Mouse (Mus musculus) right cerebral cortex, postnatal 14 days (tissue): Measurements from ENCODE around the gene Plcb3.
"Not testable (repeated sequence)": the region's sequence is repeated elsewhere in the genome, so short reads cannot be mapped to it uniquely, and the experiment has no call there.

Experiments used
- DNase-seq: peaks from one replicate; pipeline ENCODE4 v3.0.0; 2022

Gene Plcb3

GRCm38 (mm10) chr19:6975537-6976521 lies at the start of gene Plcb3:
TSS of gene Plcb3 (minus strand) at chr19:6976470.
- peak; percentile 58 for DNase-seq

GRCm38 (mm10) chr19:7020224-7020641 lies 44.0 kb upstream of the Plcb3 start:
- DNase-seq, result no peak

GRCm38 (mm10) chr19:7019191-7019590 lies 42.9 kb upstream of the Plcb3 start, which contains the start of gene Fermt3:
TSS of gene Fermt3 (minus strand) at chr19:7019469.
- DNase-seq, result peak; percentile 33

GRCm38 (mm10) chr19:7018546-7018945 lies 42.3 kb upstream of the Plcb3 start:
- no peak for DNase-seq

GRCm38 (mm10) chr19:7017541-7018457 lies 41.5 kb upstream of the Plcb3 start:
- DNase-seq, result no peak

GRCm38 (mm10) chr19:7014481-7015135 lies 38.3 kb upstream of the Plcb3 start:
- no peak for DNase-seq

GRCm38 (mm10) chr19:7013984-7014383 lies 37.7 kb upstream of the Plcb3 start:
- DNase-seq, result no peak

GRCm38 (mm10) chr19:7012426-7012825 lies 36.2 kb upstream of the Plcb3 start:
- no peak for DNase-seq

- DNase-seq, result no peak
These were observed 30.8 kb upstream of the Plcb3 start for GRCm38 (mm10) chr19:7006892-7007593.

- no peak for DNase-seq
These were observed 23.2 kb upstream of the Plcb3 start for GRCm38 (mm10) chr19:6999360-7000063.

- no peak for DNase-seq
These were observed 21.5 kb upstream of the Plcb3 start for GRCm38 (mm10) chr19:6997721-6998290.

- DNase-seq, result peak; percentile 72
These were observed 19.7 kb upstream of the Plcb3 start, which contains the start of the genes Nudt22 and Trpt1 for GRCm38 (mm10) chr19:6996006-6996405. TSS of gene Nudt22 (minus strand) at chr19:6996117. TSS of gene Trpt1 (plus strand) at chr19:6996131.

- no peak for DNase-seq
These were observed 19.2 kb upstream of the Plcb3 start for GRCm38 (mm10) chr19:6995255-6995991.

GRCm38 (mm10) chr19:6994489-6994888 lies 18.2 kb upstream of the Plcb3 start:
- no peak for DNase-seq

- DNase-seq, result no peak
These were observed 17.7 kb upstream of the Plcb3 start for GRCm38 (mm10) chr19:6994002-6994401.

GRCm38 (mm10) chr19:6993011-6993770 lies 16.9 kb upstream of the Plcb3 start:
- no peak for DNase-seq

GRCm38 (mm10) chr19:6992011-6992858 lies 16.0 kb upstream of the Plcb3 start, which contains the start of gene Dnajc4:
TSS of gene Dnajc4 (minus strand) at chr19:6992572.
- DNase-seq, result peak; percentile 94

GRCm38 (mm10) chr19:6991166-6991565 lies 14.9 kb upstream of the Plcb3 start:
- DNase-seq, result not testable (repeated sequence)
